Mouse (Mus musculus): Measurements from ENCODE around the gene Camta1.

The Camta1 gene

DNA sequence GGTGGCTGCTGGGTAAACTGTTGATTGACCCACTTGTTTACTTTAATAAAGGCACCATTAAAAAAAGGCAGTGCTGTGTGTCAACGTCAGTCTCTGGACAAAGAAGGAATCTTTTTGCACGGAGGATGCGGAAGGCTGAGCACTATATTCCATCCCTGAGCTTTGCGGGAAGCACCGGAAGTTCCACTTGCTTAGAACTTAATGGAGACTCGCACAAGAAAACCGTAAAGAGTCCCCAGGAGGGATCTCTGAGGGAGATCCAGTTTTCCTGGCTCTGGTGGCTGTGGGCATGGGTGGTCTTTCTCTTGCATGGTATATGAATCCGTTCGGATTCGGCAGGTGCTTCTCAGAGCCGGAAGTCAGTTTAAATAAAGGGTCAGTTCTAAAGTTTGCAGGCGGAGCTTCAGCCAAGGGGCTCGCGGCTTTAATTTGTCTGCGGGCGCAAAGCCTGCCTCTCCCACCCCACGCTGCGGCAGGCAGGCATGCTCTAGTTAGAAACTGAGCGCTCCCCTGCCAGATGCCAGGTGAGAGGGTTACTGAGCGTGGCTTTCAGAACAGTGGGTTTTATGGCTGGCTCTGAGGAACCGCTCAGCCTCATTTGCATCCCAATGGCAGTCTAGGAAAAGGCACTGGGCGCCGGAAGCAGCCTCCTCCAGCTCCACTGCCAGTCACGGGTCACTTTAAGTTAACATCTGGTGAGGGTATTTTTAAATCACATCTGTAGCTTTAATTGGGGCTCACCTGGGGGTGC is 474.8 kb downstream of the Camta1 start:
- no peak for DNase-seq (ENCODE audit: low spot score)

DNA sequence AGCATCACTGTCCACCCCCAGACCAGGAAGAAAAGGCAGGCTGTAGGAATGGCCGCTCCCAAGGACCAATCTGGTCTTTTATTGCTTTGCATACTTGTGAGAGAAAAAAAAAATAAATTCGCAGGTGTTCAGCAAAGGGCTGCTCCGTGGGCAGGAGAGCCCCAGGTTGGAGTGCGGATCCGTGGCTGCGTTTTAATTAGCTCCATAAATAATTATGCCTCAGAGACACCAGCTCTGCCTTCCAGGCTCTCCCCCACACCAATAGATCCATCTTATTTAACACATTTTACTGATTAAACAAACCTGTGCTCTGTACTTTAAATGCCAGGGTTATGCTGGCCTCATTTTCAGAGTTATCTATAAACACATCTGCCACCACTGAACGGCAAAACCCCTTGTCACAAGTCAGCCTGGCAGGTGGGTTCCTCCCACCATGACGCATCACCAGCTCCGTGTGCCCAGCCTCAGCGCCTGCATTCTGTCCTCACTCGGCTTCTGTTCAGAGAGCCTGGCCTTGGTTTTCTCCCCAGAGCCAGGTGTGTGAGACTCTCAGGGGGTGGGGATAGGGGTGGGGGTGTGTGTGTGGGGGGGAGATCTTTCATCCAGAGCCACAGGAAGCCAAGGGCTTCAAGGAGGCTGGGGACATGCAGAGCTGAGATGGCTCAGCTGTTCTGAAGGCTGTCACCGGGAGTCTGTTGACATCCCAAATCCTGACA is 475.5 kb downstream of the Camta1 start:
- DNase-seq (ENCODE audit: low spot score) = no peak

DNA sequence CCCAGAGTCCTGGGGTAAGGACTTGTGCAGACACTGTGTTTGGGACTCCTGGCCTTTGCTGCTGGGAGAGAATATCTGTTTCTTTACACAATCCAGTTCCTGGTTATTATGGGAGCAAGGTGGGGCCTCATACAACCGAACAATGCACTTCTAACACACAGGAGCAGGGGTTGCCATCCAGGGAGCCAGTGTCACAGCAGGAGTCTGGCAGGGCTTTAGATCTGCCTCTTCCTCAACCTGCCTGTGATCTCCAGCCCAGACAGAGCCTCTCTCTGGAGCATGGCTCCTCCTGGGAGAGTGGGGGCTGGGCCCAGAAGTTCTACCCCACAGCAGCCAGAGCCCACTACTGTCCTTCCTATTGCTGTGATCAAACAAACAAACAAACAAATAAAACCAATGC is 483.9 kb downstream of the Camta1 start:
- DNase-seq (ENCODE audit: low spot score) = no peak

DNA sequence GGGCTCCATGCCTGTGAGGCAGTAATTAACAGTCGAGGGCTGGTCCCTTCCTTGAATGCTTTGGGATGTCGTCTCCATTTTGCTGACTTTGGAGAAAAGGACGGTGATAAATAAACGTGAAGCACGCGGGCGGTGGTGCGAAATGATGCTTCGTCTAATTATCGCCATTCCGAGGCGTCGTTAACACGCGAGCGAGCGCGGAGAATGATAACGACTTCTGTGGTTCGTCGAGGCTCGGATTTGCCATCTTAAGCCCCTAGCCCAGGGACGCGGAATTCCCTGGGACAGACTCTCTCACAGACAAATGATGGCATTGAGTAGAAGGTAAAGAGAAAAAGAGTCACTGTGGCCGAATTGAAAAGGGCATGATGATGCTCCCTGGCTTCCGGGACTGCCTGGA is 485.4 kb downstream of the Camta1 start:
- no peak for DNase-seq (ENCODE audit: low spot score)

DNA sequence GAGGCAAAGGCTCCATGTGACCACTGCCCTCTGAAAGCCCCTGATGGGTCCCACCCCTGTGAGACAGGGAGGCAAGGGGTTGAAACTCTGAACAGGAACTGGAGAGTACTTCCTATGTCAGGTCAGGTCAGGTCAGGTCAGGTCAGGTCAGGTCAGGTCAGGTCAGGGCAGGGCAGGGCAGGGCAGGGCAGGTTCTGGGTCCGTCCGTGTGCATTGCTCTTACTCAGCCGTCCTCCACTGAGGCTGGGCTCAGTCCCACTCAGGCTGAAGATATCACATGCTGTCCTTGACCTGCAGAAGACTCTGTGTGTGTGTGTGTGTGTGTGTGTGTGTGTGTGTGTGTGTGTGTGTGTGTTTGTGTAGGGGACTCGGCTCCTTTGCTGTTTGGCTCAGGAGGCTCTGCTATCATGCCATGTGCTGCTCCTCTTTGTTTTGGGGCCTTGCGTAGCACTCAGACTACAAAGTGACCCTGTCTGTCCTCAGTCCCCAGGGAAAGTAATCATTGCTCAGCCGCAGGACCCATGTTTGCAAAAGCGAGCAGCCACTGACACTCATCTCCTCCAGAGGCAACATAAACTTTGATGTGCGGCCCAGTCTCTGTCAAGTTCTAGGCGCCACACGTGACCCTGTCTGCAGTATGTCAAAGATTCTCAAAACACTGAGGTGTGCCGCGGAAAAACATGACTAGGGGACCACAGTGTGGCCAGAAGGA is 488.7 kb downstream of the Camta1 start:
- no peak for DNase-seq (ENCODE audit: low spot score)

DNA sequence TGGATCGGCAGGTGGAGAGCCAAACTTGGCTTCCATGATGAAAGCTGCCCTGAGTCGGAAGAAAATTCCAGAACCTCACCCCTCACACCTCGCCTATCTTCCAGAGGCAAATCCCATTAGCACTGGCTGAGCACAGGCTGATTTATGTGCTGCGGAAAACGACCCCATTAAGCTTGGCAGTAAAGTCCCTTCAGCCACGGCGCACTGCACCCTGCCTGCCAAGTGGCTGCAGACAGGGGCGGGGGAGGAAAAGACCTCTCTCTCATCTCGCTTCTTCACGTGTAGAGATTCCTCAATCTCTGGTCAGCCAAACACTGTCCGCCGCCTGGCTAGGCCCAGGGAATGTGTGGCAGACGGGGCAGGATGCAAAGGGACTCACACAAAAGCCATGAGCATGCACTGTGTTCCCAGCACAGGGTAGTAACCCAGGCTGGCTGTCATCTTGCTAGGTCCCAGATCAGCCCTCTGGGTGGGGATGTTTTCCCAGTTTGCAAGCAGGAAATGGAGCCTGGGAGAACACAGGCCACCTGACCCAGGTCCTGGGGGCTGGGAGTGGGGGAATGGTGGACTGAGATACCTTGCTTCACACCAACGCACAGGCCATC is 494.6 kb downstream of the Camta1 start:
- no peak for DNase-seq (ENCODE audit: low spot score)

DNA sequence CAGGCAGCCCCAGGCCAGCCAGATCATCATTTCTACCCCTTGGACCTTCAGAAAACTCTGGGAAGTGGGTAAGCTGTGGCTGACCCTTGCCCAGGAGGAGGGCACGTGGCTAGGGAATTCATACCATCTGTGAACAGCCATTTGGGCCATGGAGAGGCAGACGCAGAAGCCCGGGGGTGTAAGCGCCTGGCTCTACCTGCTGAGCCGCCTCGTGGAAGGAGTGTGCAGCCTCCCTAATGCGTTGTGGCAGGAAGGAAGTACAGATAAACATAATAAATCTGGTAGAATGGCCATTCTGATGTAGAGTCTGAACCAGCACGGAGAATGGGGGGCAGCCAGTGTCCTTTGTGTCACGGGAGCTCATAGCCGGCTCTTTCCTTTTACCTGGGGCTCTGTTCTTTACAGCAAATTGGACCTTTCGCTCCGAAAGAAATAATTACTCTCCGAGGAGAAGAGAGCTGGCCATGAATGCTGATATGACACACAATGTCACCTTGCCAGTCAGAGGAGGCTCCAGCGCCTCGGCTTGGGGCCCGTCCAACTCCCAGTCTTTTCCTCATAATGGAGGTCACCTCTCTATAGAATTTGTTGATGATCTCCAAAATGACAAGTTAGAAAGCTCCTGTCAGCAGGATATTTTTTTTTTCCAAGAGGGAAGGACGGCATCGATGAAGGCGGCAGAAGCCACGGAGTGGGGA is 500.6 kb downstream of the Camta1 start:
- no peak for DNase-seq (ENCODE audit: low spot score)

DNA sequence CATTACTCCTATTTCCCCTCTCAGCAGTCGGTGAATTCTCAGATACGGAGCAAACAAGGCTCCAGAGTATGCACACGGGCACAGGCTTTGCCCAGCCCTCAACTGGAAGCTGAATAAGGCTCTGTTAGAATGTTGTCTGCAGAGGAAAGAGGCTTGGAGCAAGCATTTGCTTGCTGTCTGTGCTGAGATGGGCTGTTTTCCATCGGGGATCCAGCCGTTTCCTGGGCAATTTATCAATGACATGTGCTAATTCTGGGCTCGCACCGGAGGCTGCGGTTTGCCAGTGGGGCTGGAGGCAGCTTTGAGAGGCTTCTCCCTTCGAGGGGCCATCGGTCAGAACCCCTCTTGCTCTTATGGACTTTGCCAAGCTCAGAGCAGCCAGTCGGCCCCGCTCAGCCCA is 506.2 kb downstream of the Camta1 start:
- no peak for DNase-seq (ENCODE audit: low spot score)

DNA sequence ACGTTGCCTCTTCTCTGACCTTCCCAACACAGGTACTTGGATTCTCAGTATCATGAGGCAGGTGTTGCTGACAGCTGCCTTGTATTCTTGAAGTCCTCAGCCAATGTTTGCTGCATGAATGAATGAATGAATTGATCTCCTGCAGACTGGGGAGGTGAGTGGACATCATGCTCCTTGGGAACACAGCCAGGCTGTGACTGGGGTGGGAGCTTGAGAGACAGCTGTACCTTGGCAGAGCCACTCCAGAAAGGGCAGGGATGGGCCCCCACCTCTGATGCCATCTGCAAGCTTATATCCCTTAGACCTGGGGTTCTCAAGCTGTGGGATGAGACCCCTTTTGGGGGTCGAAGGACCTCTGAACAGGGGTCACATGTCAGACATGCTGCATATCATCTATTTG is 508.9 kb downstream of the Camta1 start:
- no peak for DNase-seq (ENCODE audit: low spot score)

DNA sequence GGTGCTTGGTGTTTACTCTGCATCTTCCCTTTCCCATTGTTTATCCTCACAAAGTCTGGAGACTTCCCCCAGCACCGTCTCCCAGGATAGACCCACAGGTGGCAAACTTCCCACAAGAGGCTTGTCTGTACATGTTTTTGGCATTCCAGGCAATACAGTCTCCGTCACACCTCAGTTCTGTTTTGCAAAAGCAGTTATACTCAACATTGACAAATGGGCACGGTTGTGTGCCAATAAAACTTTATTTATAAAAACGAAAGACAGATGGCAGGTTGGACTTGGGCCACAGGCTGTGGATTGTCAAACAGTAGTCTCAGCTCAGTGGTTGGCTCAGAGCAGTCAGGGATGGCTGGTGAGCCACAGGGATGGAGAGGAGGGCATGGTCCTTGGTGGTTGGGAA is 509.4 kb downstream of the Camta1 start:
- DNase-seq (ENCODE audit: low spot score) = no peak

DNA sequence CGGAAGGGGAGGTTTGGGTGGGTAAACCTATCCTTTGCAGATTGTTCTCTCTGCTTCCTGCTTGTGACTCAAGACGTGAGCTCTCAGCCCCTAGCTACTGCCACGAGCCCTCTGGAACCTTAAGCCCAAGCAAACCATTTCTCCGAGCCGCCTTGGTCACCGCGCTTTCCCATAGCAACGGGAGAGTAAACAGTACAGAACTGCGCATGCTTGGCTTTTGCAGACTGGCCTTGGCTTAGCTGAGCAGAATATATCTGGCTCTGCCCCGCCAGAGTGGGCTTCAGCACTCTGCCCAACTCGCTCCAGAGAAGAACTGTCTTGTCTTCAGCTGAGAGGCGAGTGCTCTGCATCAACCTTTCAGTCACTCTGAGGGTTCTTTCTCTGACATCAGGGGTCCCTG is 509.9 kb downstream of the Camta1 start:
- DNase-seq (ENCODE audit: low spot score) = no peak

DNA sequence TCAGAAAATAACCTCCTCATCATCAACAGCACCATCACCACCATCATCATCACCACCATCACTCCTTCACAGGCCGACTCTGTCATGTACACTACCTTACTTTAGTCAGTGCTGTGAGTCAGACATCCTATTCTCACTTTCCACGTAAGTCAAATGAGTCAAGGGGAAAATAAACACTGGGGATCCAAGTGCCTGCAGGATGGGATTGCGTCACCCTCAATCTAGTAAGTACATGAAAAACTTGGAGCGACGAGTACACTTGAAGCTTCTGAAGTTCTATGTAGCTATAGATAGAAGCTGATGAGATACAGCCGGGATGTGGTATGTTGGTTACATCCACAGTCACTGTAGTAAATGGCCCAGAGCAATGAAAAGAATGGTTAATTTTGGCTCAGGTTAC is 514.1 kb downstream of the Camta1 start:
- DNase-seq (ENCODE audit: low spot score) = no peak

DNA sequence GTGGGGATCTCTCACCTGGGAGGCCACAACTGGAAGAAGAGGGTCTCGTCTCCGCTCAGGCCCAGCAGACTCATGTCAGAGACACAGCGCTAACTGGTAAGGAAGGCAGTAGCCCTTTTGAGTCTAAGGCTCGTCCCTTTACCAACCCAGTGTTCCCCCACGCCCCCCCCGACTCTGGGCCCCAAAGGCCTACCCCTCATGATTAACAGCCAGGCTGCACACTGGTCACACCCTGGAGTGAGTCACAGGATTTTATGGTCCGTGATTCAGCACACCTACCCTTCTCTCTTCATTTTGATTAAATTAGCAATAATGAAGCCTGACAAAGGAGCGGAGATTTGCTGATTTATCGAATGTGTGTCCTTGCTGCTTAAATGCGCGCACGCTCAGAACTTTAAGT is 515.0 kb downstream of the Camta1 start:
- DNase-seq (ENCODE audit: low spot score) = no peak

DNA sequence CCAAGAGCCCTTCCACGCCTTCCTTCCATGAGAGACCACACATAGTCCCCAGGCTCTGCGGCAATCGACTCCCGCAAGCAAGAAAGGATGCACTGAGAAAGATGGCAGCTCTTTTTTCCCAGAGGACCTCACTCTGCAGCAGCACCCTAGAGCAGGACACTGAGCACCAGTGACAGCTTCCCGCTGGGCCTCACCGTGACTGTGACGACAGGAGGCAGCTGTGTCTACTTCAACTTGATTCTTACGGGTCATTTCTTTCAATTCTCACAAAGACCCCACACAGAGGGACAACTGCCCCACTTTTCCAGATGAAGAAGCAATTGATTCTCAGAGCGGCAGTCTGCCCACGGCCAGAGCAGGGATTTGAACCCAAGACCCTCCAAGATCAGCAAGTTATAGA is 516.9 kb downstream of the Camta1 start:
- DNase-seq (ENCODE audit: low spot score) = no peak

DNA sequence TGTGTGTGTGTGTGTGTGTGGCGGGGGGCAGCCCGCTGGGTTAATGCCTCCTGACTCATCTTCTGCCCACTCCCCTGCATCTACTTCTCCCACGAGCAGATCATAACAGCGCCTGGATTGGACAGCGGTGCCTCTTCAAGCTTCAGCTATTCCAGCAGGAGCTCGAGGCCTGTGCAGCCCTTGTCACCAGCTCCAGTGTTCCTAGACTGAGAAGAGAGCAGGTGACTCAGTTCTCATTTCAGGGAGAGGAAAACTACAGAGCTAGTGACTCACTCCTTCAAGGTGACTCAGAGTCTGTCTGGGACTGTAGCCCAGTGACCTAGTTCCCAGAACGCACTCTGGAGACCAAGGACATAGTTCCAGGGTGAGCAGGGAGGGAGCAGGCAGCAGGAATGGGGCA is 522.3 kb downstream of the Camta1 start:
- DNase-seq (ENCODE audit: low spot score) = no peak

DNA sequence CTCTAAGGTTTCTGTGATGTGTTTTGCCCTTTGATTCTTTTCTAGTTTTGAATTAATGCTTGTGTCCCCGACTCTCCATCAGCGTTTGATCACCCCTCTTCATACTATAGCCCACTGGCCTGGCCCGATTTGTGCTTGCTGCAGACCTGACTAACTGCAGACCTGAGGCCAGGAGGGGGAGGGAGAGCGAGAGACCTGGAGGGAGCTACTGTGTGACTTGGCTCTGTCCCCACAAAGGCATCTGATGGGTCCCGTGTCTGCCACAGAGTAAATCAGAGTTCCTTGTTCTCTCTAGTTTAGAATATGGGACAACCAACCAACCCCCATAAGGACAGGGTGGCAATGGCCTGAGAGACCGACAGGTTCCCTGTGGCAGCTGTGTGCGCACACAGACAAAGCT is 522.7 kb downstream of the Camta1 start:
- DNase-seq (ENCODE audit: low spot score) = no peak

DNA sequence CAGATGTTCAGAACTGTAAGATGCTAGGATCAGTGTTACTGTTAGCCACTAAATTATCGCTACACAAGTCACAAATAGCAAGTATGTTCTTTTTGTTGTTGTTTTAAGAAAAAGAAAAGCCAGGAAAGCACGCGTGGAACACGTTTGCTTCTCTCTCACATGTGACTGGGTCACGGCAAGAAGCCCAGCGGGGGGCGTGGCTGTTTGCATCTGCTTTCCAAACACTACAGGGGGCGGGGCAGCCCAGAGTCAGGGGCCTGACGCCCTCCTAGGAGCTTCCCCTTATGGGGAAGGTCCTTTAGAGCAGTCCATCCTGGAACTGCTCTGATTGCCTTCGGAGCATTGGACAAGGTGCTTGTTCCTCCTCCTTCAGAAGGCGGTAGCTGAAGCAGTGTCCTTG is 524.1 kb downstream of the Camta1 start:
- DNase-seq (ENCODE audit: low spot score) = no peak

DNA sequence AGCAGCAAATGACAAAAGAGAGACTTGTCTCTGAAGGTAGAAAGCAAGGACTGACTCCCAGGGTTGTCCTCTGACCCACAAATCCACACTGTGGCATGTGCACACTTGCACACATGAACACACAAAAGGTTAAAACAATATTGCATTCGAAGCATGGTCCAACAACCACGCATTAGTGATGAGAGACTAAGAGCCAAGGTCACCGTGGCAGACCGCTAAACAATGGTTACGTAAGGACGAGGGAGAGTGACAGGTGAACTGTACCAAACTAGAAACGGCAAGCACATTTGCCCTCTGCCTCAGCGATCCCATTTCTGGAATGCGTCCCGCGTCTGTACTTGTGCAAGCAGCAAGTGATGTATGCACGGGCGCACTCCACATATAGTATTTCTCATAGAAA is 525.3 kb downstream of the Camta1 start:
- DNase-seq (ENCODE audit: low spot score) = no peak

DNA sequence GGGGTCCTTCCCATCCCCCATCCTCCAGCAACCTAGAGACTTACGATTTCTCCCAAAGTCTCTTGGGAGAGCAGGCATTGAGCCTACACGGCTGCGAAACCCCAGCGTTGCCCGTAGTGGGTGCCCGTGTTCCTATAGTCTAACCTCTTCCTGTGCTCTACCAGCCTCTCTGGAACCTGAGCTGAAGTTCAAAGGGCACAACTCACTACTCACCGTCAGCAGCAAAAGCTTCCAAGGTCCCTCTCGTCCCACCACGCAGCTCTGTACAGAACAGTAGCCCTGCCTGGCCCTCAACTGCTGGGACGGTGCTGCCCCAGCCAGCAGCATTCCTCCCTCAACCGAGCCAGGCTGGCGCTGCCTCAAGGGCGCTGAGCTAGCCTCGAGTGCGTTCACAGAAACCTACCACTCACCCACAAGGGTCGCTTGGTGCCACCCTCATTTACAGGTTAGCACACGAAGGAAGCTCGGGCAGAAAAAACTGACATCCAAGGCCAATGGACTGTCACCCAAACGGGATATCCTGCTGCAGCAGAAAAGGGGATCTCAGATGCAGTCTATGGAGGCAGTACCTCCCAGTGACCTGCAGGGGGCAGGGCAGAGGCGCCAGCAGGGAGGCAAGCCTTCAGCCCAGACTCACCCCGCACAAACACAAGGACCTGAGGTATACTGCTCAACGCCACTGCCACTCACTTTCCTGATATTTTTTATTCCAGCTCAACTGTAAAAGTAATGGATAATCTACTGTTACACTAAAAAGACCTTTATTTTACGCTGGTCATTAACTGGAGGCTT is 526.5 kb downstream of the Camta1 start:
- peak; percentile 35 for DNase-seq (ENCODE audit: low spot score)

DNA sequence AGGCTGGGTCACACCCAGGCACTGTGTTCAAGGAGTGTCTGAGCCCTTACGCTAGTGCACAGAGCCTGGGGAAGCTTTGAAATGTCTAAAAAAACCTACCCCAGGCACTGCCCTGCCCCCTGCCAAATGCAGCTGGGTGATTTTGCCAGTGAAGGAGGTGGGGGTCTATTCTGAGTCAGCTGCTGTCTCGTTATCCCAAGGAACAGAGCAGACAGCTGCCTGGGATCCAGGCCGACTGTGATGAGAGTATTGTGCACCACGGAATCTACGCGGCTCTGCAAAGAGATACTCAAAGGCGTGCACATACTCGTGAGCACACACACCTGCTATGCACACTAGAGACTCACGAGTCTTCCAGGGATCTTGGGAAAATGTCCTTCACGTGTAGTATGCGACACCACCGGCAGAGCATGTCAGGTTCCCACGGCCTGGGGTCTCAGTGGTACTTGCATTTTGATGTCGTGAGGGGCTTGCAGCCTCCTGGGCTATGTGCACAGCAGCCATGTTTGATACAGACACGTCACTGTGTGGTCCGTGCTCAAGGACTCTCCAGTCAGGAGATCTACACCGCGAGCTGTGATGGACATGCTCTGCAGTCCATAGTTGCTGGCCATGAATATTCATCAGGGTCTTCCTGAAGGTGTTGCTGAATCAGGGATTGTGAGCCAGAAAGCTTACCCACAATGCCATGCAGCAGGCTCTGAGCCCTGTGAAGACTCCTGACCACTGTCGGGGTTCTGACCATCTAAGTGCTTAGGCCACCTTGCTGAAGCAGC is 529.4 kb downstream of the Camta1 start:
- no peak for DNase-seq (ENCODE audit: low spot score)

DNA sequence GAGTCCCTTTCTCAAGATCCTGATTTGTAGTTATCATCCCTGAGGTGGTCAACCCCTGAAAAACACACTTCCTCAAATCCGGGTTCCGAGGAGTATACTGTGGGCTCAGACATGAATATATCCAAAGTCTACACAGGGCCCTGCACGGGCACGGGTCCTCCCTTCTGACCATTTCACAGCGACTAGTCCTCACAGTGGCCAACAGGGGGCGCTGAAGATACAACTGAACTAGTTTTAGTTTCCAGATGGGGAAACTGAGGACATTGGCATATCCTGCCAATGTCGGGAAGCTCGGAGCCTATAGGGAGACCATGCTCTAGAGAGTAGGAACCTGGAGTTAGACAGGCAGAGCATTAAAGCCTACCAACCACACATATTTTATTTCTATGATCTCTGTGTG is 530.7 kb downstream of the Camta1 start:
- DNase-seq (ENCODE audit: low spot score) = no peak
